Mouse (Mus musculus) B cell, adult 2 months (primary cell): ENCODE data around the gene Lrrc59.
A peak's percentile ranks its signal among the peaks of the same experiment; 100 is the strongest.
"Not testable (repeated sequence)": the region's sequence is repeated elsewhere in the genome, so short reads cannot be mapped to it uniquely, and the experiment has no call there.

ENCODE experiments used
- DNase-seq, 2 experiments: peaks; one replicate each; pipeline ENCODE4 v3.0.0; 2022

Lrrc59 gene

GRCm38 (mm10) chr11:94631969-94632368 is 2.4 kb downstream of the Lrrc59 start:
- DNase-seq: no peak

GRCm38 (mm10) chr11:94632988-94633387 is 3.4 kb downstream of the Lrrc59 start:
- DNase-seq: no peak

DNA sequence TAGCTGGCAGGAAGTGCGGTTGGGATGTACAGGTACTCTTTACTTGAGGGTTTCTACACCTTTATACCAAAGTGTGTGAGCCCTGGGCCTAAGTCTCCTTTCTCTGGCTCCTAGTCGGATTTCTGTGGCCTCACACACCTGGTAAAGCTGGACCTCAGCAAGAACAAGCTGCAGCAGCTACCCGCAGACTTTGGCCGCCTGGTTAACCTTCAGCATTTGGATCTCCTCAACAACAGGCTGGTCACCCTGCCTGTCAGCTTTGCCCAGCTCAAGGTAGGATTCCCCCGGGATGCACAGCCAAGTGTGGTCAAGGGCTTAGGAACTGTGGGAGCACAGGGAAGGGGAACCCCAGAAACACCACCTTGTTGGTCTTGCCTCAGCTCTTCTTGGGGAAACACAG is 4.9 kb downstream of the Lrrc59 start:
- DNase-seq: no peak

DNA sequence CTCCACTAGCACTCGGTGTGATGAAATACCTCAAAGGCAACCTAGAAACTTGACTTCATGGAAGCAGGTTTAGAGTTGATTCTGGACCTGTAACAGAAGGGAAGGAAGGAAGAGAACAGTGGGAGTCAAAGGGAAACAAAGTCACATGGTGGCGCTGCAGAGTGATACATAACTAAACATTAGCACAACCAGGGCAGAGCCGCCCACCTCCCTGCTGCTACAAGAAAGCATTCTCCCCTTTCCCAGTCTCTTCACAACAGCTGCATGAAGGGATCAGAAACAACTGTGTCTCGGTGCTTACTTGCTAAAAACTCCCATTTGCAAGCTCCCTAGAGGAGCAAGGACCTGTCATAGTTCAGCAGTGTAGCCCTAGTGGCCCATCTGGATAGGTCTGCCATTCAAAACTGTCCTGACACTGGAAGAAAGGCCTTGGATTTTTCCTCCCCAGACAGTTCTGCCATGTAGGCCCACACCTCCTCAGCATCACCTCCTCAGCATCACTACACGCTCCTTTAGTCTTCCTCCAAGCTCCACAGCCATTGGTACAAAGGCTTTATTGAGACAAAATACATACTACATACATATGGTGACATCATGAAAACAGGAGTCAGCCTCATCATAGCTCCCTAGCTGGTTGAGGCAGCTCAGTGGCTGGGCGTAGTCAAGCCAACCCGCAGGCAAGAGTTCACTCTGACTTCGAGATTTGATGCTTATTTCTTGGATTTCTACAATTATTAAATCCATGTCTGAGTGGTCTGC is 15.1 kb downstream of the Lrrc59 start:
- DNase-seq: no peak

DNA sequence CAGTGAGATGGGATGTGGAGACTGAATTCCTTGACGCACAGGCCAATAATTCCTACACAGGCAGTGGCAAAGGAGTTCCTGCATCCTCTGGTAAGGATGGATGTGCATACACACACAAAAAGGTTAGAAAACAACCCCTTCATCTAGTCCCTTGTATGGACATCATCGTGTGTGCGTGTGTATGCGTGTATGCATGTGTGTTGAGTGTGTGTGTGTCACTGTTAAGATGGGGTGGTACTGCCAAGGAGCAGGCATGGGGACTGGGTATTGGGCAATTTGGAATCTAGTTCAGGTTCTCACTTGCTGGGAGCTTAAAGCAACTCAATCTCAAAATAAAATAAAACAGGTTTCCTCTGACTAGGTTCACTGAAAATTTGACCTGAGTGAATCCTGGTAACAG is 16.9 kb downstream of the Lrrc59 start:
- no peak for DNase-seq

DNA sequence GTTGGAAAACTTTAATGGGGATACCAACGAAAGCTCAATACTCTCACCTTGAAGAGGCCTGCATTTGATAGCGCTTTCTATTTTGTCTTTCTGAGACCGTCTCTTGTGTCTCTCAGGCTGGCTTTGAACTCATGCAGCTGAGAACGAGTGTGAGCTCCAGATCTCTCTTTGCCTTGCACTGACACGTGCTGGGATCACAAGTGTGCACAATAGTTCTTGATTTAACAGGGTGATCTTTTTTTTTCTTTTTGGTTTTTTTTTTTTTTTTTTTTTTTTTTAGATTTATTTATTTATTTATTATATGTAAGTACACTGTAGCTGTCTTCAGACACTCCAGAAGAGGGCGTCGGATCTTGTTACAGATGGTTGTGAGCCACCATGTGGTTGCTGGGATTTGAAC is 21.7 kb downstream of the Lrrc59 start:
- DNase-seq: not testable (repeated sequence)

DNA sequence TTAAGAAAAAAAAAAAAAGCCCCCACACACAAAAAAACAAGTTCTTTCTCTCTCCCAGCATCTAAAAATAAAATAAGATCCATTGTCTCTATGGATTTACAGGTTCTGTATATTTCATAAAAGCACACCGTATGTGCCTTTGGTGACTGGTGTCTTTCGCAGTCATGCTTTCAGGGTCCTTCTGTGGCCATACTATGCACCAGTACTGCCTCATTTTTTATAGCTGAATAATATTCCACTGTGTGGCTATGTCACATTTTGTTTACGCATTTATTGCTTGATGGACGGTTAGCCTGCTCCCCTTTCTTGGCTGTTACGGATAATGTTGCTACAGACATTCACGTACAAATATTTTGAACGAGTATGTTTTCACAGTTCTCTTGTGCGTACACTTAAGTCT is 23.4 kb downstream of the Lrrc59 start:
- DNase-seq: no peak

- DNase-seq: peak; percentile 89 to 90
Measured at GRCm38 (mm10) chr11:94653663-94654436, 24.3 kb downstream of the Lrrc59 start, which contains the start of the genes Mrpl27 and Eme1. Gene Mrpl27, plus strand, starts transcription at chr11:94653767. Gene Eme1, minus strand, starts transcription at chr11:94653964.

GRCm38 (mm10) chr11:94661344-94661743 is 31.8 kb downstream of the Lrrc59 start:
- DNase-seq: no peak

DNA sequence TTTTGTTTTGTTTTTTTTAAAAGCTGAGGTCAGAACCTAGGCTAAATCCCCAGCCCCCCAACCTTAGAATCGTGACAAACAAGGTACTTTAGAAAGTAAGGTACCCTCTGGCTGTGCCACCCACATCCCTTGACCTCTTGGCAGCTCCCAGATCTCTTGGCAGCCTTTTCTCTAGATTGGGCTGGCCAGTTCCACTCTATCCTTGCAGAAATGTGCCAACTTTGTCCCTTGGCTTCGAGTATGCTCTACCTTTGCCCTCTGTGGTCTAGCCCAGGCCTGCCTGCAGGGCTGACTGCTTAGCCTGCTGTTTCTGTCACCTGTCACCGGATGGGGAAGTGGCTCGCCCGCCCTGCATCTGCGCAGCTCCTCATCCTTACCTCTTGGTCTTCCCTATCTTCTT is 35.7 kb downstream of the Lrrc59 start:
- no peak for DNase-seq

DNA sequence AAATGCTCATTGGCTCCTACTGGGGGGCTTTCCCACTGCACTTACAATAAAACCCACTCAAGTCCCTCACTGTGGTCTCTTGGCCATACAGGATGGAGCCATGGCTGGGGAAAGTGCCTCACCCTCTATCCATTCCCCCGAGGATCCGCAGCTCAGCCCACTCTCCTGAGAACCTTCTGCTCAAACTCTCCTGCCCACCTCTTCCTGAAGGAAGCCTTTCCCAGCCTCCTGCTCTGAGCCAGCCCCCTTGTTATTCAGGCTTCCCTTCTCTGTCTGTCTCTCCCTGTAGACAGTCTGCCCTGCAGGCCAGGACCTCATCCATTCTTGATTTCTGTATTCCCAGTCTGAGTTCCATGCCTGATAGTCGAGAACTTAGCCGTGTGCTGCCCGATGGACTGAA is 45.4 kb downstream of the Lrrc59 start:
- DNase-seq: no peak

DNA sequence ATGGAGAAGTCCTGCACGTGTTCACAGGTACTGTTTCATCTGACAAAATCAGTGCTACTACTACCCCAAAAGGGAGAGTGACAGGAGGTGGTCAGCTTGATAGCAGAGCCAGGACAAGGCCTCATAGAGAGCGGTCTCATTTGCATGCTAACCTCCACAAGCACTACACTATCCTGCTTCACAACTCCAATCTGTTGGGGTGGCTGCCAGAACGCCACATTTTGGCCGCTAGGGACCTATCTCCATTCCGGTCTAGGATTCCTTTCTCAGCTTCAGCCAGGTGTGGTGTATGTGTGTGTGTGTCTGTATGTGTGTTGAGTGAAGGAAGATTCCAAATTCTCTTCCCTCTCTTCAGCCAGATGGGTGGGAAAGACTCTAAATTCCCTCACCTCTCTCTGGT is 45.9 kb downstream of the Lrrc59 start:
- DNase-seq: no peak

GRCm38 (mm10) chr11:94676308-94676707 is 46.7 kb downstream of the Lrrc59 start:
- no peak for DNase-seq

DNA sequence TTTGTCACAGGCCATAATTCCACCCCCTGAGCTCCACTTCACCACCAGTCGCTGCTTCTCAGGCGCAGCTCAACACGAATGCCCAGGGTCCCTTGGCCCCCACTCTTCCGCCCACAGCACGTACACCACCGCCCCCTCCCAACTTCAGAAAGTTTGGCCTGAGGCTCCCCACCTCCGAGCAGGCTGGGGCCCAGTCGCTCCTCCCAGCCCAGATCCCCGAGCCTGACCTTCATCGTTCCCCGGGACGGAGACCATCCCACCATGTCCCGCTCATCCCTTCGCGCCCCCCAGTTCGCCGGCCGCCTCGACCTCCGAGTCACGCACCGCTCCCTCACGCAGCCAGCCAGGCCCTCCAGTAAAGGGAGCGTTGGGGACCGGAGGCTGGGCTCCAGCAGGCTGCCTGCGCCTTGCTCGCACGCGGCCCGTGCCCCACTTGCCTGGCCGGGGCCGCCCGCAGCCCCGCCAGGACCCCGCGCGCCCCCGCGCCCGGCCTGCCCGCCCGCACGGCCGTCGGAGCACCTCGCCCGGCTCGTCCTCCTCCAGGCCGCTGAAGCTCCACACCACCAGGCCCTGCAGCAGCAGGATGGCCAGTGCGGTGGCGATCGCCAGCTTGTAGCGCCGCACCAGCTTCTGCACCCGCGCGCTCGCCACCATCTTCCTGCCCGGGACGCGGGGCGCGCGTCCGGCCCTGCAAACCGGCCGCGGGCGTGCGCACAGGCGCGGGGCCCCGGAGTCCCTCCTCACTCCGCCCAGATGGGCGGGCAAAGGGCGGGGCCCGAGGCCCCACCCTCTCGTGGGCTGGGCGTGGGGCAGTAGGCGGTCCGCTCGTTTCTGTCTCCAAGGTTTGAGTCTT is 47.4 kb downstream of the Lrrc59 start, which contains the start of gene Xylt2:
Gene Xylt2, minus strand, starts transcription at position 762 of the 853 bp plus-strand sequence.
- DNase-seq: peak; percentile 97 to 98

GRCm38 (mm10) chr11:94677607-94678145 is 48.1 kb downstream of the Lrrc59 start:
- DNase-seq: no peak

DNA sequence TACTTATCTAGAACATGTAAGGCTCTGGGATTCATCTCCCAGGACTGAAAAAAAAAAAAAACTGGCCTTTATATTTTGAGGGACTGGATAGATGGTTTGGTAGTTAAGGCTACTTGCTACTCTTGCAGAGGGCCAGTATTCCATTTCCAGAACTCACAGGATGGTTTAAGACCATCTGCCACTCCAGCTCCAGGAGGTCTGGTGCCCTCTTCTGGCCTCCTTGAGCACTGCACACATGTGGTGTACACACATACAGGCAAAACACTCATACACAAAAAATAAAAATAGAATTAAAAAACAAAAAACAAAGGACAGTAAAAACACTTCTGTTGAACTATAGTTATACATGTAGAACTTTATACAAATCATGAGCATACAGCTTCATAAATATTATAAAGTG is 51.1 kb downstream of the Lrrc59 start:
- peak; percentile 15 to 24 for DNase-seq

DNA sequence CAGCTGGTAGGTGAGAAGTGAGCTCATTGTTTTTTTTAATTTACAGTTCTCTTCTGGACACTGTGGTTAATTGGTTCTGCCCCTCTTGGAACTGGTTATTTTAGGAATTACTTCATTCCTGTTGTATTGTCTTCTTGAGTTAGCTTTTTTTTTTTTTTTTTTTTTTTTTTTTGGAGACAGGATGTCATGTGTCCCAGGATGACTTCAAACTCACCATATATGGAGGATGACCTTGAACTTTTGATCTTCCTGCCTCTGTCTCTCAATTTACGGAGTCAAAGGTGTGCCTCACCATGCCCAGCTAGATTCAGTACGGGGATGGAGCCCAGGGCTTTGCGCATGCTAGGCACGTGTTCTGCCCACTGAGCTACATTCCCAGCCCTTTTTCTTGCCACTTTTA is 52.1 kb downstream of the Lrrc59 start:
- no peak for DNase-seq

GRCm38 (mm10) chr11:94682427-94682826 is 52.9 kb downstream of the Lrrc59 start:
- DNase-seq: no peak

DNA sequence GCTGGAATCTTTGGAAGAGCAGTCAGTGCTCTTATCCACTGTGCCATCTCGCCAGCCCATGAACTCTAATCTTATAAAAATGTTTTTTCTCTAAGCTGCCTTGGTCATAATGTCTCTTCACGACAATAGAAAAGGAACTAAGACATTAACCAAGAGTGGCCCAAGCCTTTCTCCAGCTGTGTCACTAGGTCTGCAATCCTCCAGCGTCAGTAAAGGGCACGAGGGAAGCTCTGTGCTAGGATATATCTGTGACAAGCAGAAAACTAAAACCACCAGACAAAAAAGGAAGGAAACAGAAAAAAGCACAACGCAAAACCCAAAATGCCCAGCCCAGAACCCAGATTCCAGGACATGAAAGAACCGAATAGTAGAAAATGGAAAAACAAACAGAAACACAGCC is 57.6 kb downstream of the Lrrc59 start:
- DNase-seq: no peak

GRCm38 (mm10) chr11:94692502-94692901 is 62.9 kb downstream of the Lrrc59 start:
- DNase-seq: not testable (repeated sequence)
